Mouse (Mus musculus) right cerebral cortex, postnatal 14 days (tissue): Measurements from ENCODE around the gene Btg4.
"Not testable (repeated sequence)": the region's sequence is repeated elsewhere in the genome, so short reads cannot be mapped to it uniquely, and the experiment has no call there.

Experiments used
- DNase-seq: peaks from one replicate; pipeline ENCODE4 v3.0.0; 2022

Gene Btg4

GRCm38 (mm10) chr9:51093697-51094096, 33.0 kb downstream of the Btg4 start:
- no peak for DNase-seq

GRCm38 (mm10) chr9:51096306-51096705, 35.6 kb downstream of the Btg4 start:
- no peak for DNase-seq

- DNase-seq, result peak; percentile 60
Measured at GRCm38 (mm10) chr9:51101756-51102425, 41.2 kb downstream of the Btg4 start, which contains the start of gene 4833427G06Rik. TSS of gene 4833427G06Rik (minus strand) at chr9:51102078.

GRCm38 (mm10) chr9:51102963-51103807, 42.5 kb downstream of the Btg4 start:
- peak; percentile 34 for DNase-seq

GRCm38 (mm10) chr9:51103808-51104514, 43.3 kb downstream of the Btg4 start:
- DNase-seq, result peak; percentile 31

GRCm38 (mm10) chr9:51105751-51106150, 45.0 kb downstream of the Btg4 start:
- no peak for DNase-seq

GRCm38 (mm10) chr9:51114767-51115166, 54.1 kb downstream of the Btg4 start:
- DNase-seq, result no peak

GRCm38 (mm10) chr9:51136985-51137384, 76.3 kb downstream of the Btg4 start:
- peak; percentile 50 for DNase-seq

GRCm38 (mm10) chr9:51137432-51137831, 76.7 kb downstream of the Btg4 start:
- DNase-seq, result no peak

- no peak for DNase-seq
Measured at GRCm38 (mm10) chr9:51137836-51138235, 77.1 kb downstream of the Btg4 start.

- DNase-seq, result no peak
Measured at GRCm38 (mm10) chr9:51138301-51138700, 77.6 kb downstream of the Btg4 start.

GRCm38 (mm10) chr9:51139401-51139800, 78.7 kb downstream of the Btg4 start:
- DNase-seq, result not testable (repeated sequence)

- DNase-seq, result no peak
Measured at GRCm38 (mm10) chr9:51140711-51141110, 80.0 kb downstream of the Btg4 start.

- no peak for DNase-seq
Measured at GRCm38 (mm10) chr9:51143437-51143836, 82.7 kb downstream of the Btg4 start.

GRCm38 (mm10) chr9:51144218-51144617, 83.5 kb downstream of the Btg4 start:
- no peak for DNase-seq

- DNase-seq, result no peak
Measured at GRCm38 (mm10) chr9:51146496-51146895, 85.8 kb downstream of the Btg4 start.

- DNase-seq, result no peak
Measured at GRCm38 (mm10) chr9:51147294-51147693, 86.6 kb downstream of the Btg4 start.

- DNase-seq, result peak; percentile 67
Measured at GRCm38 (mm10) chr9:51152079-51152752, 91.5 kb downstream of the Btg4 start.

GRCm38 (mm10) chr9:51161771-51162388, 101.2 kb downstream of the Btg4 start:
- peak; percentile 78 for DNase-seq

GRCm38 (mm10) chr9:51163989-51164388, 103.3 kb downstream of the Btg4 start:
- no peak for DNase-seq

- DNase-seq, result no peak
Measured at GRCm38 (mm10) chr9:51165312-51166180, 104.8 kb downstream of the Btg4 start, which contains the start of gene Gm32742. TSS of gene Gm32742 (minus strand) at chr9:51165517.
